Mouse (Mus musculus): ENCODE data around the gene Thrb.

The Thrb gene

GRCm38 (mm10) chr14:18031941-18032340 lies 371.9 kb downstream of the Thrb start:
- no peak for DNase-seq (ENCODE audit: low spot score)

DNA sequence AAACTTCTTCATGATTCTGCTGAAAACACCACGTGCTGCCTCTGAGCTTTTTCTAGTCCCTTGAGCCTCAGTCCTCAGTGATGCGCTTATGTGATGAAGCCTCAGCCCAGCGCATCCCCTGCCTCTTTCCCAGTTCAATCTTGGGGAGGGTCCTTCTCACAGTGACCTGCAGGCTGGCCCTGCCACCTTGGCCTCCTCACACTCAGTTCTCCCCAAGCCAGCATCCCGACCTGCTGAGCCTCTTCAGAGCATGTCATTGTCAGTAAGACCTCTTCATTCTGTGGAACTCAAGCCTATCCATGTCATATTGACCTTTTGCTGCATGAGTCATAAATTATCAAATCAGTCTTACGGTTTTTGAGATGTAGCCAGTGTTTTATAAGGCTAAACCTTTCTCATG lies 376.5 kb downstream of the Thrb start:
- DNase-seq (ENCODE audit: low spot score), result no peak

GRCm38 (mm10) chr14:18062082-18062772 lies 402.2 kb downstream of the Thrb start:
- no peak for DNase-seq (ENCODE audit: low spot score)

All from T-cell, adult 2 months (primary cell).